Mouse (Mus musculus) thymus, adult 18-20 months (tissue): Measurements from ENCODE around the gene Chodl.

Source experiments
- DNase-seq, 2 experiments: peaks; one replicate each; pipeline ENCODE4 v3.0.0; 2022; ENCODE audit warnings: mixed read lengths in 2 of 2

The Chodl gene

GRCm38 (mm10) chr16:78930382-78931286 lies at the start of gene Chodl:
Chodl (plus strand) TSS chr16:78930948.
- DNase-seq: no peak

DNA sequence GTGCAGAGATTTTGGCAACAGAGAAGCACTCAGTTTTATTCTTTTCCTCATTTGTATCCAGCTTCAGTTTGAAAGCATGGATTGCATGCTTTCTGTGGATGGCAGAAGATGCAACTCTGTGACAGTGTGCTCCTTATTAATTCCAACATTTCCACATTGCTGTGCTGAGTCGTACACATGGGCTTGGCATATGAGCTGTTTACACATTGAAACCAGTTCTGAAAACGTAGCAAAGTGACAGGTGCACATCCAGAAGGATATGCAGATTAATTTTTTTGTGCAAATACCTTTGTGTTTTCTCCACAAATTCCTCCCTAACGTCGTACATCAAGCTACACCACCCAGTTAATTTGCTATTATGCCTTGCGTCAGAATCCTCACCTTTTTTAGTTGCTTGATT lies 8.1 kb upstream of the Chodl start:
- DNase-seq: no peak

GRCm38 (mm10) chr16:78931287-78932025 lies 708 bp downstream of the Chodl start:
- DNase-seq: no peak

DNA sequence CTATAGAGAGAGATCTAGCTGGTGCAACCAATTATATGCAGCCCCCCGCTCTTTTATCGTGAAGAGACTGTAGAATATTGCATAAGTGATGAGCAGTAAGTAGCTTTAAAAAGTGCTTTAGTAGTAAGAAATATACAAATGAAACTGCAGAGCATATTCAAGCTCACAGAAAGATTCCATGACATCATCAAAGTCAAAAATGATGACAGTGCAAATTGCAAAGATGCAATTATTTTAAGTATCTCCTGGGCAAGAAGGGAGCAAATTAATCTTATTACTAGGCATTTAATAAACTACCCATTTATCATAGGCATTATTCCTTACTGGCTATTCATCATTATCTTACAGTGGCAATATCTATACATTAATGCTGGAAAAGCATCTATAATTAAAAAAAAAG lies 3.5 kb downstream of the Chodl start:
- no peak for DNase-seq

- no peak for DNase-seq
These were observed 7.0 kb downstream of the Chodl start for GRCm38 (mm10) chr16:78937755-78938154.

DNA sequence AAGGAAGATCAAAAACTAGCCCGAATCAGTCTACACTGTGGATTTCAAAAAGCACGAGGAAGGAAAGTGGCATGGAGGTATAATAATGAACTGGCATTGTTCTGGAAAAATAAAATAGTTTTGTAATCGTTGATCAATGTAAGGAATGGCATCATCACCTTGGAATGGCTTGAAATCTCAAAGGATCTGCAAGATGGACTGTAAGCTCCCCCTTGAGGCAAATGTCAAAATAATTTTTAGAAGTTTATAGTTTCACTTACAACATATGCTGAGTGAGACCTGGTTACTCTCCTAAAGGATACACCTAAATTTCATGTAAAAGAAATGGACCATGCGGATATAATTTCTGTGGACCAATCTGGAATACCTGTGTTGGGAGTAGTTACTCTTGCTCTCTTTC lies 19.6 kb downstream of the Chodl start:
- DNase-seq: no peak

DNA sequence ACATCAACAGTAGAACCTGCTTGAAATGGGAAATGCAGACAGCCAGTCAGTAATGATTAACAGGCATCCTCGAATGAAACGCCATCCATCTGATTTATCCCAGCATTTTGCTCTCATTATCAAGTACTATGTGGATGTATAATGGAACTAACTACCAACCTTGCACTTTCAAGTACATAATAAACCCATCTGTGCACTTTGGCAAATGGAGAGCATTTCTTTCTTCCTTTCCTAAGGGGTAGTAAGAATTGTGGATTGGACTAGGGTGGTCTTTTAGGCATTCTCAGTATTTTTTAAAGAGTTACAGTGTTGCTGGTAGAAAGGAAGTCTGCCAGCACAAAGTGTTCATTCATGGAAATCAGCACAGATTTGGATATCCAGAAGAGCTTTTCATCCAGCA lies 26.7 kb downstream of the Chodl start:
- DNase-seq: no peak

- DNase-seq: no peak
These were observed 38.5 kb downstream of the Chodl start for GRCm38 (mm10) chr16:78969091-78969731.

DNA sequence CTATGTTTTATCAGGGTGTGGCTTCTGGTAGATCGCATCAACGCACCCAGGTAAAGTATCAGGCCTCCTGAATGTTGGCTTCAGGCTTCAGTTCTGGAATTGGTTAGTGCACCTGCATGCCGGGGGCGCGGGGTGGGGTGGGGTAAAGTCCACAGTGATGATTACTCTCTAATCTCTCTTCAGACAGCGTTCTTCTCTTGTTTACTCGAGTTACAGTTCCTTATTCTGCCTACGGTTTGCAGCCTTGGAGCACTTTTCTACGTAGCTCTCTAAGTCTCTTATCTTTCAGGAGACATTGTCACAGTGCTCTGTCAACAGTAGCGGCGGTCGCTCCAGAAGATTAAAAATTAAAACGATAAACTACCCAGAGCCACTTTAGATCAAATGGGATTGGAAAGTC lies 43.4 kb downstream of the Chodl start:
- no peak for DNase-seq

GRCm38 (mm10) chr16:78976384-78976783 lies 45.6 kb downstream of the Chodl start:
- DNase-seq: no peak
